Mouse (Mus musculus) CD4-positive, CD25-positive, alpha-beta regulatory T cell, adult 2 months (primary cell): ENCODE data around the gene Avpi1.
A peak's percentile ranks its signal among the peaks of the same experiment; 100 is the strongest.
"Not testable (repeated sequence)": the region's sequence is repeated elsewhere in the genome, so short reads cannot be mapped to it uniquely, and the experiment has no call there.

Source experiments
- DNase-seq: peaks from one replicate; pipeline ENCODE4 v3.0.0-alpha.2; 2012; ENCODE audit warnings: low read depth, low spot score

The Avpi1 gene

GRCm38 (mm10) chr19:42115783-42116335, 13.0 kb downstream of the Avpi1 start:
- DNase-seq, result no peak

- DNase-seq, result peak; percentile 17
Observed at GRCm38 (mm10) chr19:42104681-42105080, 24.2 kb downstream of the Avpi1 start.

- DNase-seq, result no peak
Observed at GRCm38 (mm10) chr19:42099406-42099805, 29.5 kb downstream of the Avpi1 start.

- peak; percentile 65 for DNase-seq
Observed at GRCm38 (mm10) chr19:42090637-42091141, 38.2 kb downstream of the Avpi1 start.

GRCm38 (mm10) chr19:42089748-42090595, 38.9 kb downstream of the Avpi1 start, which contains the start of gene Pi4k2a:
Gene Pi4k2a (plus strand): TSS chr19:42090470.
- peak; percentile 100 for DNase-seq

- peak; percentile 86 for DNase-seq
Observed at GRCm38 (mm10) chr19:42089103-42089747, 39.6 kb downstream of the Avpi1 start.

GRCm38 (mm10) chr19:42086166-42086565, 42.7 kb downstream of the Avpi1 start, which contains the start of gene Morn4:
Gene Morn4 (minus strand): TSS chr19:42086357.
- DNase-seq, result peak; percentile 71

- no peak for DNase-seq
Observed at GRCm38 (mm10) chr19:42085690-42086089, 43.2 kb downstream of the Avpi1 start.

- DNase-seq, result not testable (repeated sequence)
Observed at GRCm38 (mm10) chr19:42081613-42082012, 47.2 kb downstream of the Avpi1 start.

- no peak for DNase-seq
Observed at GRCm38 (mm10) chr19:42080469-42080868, 48.4 kb downstream of the Avpi1 start.

GRCm38 (mm10) chr19:42079950-42080349, 48.9 kb downstream of the Avpi1 start:
- DNase-seq, result no peak

- no peak for DNase-seq
Observed at GRCm38 (mm10) chr19:42079006-42079405, 49.9 kb downstream of the Avpi1 start.

GRCm38 (mm10) chr19:42078566-42078965, 50.3 kb downstream of the Avpi1 start:
- DNase-seq, result no peak

- DNase-seq, result no peak
Observed at GRCm38 (mm10) chr19:42075992-42076391, 52.9 kb downstream of the Avpi1 start.

GRCm38 (mm10) chr19:42075051-42075450, 53.8 kb downstream of the Avpi1 start:
- no peak for DNase-seq
